Mouse (Mus musculus) bone marrow macrophage, adult 2 months (primary cell): ENCODE results near the gene Mkrn3. TPM values are rescaled to one million over a fixed set of nuclear protein-coding genes. Genes with fewer than 3 reads are reported as not detected.

Experiments
- H3K27ac ChIP-seq: 2 replicates; pipeline ENCODE4 v1.5.1; 2012; ENCODE audit warnings: low read depth, low read length; ENCODE audit not compliant: insufficient read depth
- H3K4me1 ChIP-seq: 2 replicates; pipeline ENCODE4 v1.6.1; 2012; ENCODE audit warnings: low read length; ENCODE audit not compliant: control insufficient read depth, insufficient read depth
- H3K4me3 ChIP-seq: 2 replicates; pipeline ENCODE4 v1.5.1; 2012; ENCODE audit warnings: mild to moderate bottlenecking, low read length, moderate library complexity; ENCODE audit not compliant: insufficient read depth
- CTCF ChIP-seq: IDR thresholded peaks from 2 replicates; pipeline ENCODE4 v1.5.1; 2012; ENCODE audit warnings: low read depth, mild to moderate bottlenecking, low read length, moderate library complexity
- POLR2A ChIP-seq: IDR thresholded peaks from 2 replicates; pipeline ENCODE4 v1.6.1; 2012; ENCODE audit warnings: mild to moderate bottlenecking, low read depth, low read length, borderline replicate concordance
- polyA plus RNA-seq: library from polyadenylated mRNA; stranded (reverse); fragments of >200 nt; gene quantifications from 2 replicates; pipeline ENCODE4 v1.2.4, GENCODE M21; 2012; ENCODE audit not compliant: missing spikeins, insufficient read depth, insufficient read length

Mkrn3 gene
- polyA plus RNA-seq, 1 experiment, result not detected

DNA sequence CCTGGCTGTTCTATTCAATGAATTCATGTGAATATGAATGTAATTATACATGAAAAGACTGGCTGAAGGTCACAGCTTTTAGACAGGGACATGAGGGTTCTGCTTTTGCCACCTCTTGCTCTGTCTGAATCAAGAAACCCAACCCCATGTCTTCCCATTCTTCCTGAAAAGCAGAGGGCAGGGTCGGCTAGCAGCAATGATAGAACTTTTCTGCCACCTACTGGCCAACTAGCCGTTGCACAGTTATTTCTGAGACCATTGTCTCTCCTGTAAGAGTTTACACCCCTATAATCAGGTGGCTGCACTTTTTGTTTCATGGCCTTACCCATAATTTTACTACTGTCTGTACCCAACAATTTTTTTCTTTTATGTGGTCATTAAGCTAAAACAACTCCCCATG, 37.5 kb downstream of the Mkrn3 start:
- Histone ChIP-seq H3K4me3 (no peak overlapping the region), H3K27ac (no peak overlapping the region), H3K4me1 (no peaks in the 10 kb centered on the region)
- TF ChIP-seq CTCF (peak; percentile 47), POLR2A (no peak)

DNA sequence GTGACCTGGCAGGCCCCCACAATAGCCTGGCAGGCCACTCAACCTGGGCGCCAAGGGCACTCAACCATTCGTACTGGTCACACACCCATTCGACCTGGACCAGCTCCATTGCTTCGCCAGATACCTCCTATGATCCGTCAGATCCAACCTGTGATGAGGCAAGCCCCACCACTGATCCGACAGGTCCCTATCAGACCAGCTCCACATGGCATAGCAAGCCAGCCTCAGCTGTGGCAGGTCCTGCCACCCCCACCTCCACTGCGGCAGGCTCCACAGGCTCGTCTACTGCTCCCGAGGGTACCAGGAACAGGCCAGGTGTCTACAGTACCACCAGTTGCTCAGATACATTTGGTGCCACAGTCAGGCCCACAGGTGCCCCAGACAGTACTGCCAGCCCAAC, 41.4 kb downstream of the Mkrn3 start:
- Histone ChIP-seq H3K4me3 (no peak overlapping the region), H3K4me1 (no peaks in the 10 kb centered on the region), H3K27ac (no peak overlapping the region)
- TF ChIP-seq POLR2A, result no peak
- TF ChIP-seq CTCF, result no peak

DNA sequence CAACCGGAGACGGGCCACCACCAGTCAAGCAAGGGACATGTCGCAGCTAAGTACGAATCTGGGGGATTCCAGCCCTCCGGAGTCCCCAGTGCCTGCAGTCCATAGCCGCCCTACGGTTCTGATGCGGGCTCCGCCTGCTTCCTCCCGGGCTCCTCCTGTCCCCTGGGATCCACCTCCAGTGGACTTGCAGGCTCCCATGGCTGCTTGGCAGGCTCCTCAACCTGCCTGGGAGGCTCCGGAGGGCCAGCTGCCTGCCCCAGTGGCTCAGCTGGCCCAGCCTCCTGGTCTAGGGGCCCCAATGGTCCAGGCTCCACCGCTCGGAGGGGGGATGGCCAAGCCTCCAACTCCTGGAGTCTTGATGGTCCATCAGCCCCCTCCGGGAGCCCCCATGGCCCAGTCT, 42.6 kb downstream of the Mkrn3 start:
- TF ChIP-seq CTCF, result no peak
- no peak for TF ChIP-seq POLR2A

DNA sequence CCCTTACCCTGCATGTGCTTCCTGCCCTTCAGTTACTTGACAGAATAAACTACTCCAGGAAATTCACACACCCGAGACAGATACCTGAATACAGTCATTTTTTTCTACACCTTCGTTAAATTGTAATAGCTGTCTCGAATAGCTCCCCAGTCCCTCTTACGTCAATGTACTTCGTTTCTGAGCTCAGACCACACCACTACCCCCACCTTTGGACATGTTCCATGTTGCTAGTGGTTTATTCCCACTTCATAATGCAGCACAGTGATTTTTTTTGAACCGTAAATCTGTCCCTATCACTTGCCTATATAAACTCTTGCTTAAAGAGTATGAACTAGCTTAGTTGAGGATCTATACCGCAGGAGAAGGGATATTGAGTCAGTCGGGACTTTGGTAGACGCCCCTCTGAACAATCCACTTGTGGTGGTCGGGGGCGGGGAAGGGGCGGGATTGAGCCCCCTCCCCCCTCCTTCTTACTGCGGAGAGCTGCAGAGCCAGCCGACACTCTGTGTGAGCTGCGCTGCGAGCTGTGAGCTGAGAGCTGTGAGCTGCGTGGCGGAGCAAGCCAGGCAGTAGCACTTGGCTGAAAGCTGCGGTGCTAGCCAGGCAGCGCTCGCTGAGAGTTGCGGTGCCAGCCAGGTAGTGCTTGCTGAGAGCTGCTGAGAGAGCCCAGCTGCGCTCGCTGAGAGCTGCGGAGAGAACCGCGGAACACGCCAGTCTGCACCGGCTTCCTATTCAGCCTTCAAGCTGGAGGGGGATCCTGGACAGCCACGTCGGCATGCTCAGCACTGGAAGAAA, 43.2 kb downstream of the Mkrn3 start, which contains the start of gene Magel2:
Gene Magel2 (plus strand): TSS at position 501 of the 795 bp plus-strand sequence.
- no peak within 1 kb of the TSS for H3K27ac ChIP-seq
- H3K4me3 ChIP-seq, result no peak within 1 kb of the TSS
- no peaks in the 10 kb centered on the region for H3K4me1 ChIP-seq
- TF ChIP-seq CTCF, result no peak
- TF ChIP-seq POLR2A, result no peak

More for the DNA sequence above, 42.6 kb downstream of the Mkrn3 start:
- Histone ChIP-seq H3K27ac (no peak overlapping the region), H3K4me3 (no peak overlapping the region), H3K4me1 (no peaks in the 10 kb centered on the region)

DNA sequence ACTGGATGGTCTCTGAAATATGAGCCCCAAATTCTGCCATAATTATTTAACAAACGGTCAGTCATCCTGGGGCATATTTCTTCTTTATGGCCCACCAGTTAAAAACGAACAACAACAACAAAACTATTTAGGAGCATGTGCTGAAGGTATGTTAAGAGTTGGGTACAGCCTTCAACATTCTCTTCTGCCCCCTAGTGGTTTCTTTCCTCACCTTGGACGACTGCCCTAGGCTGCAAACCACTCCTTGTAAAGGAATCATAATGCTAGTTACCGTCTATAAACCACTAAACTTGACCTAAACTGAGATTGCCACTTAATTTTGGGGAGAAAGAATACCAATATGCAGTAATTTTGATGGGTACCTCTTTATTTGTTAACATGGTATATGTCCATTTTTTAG, 44.3 kb downstream of the Mkrn3 start:
- Histone ChIP-seq H3K4me1 (no peaks in the 10 kb centered on the region), H3K27ac (no peak overlapping the region), H3K4me3 (no peak overlapping the region)
- TF ChIP-seq POLR2A (no peak), CTCF (no peak)

Other genes starting within 250 kb of the Mkrn3 start
- gene Ndn, start 73.6 kb downstream of the Mkrn3 start, polyA plus RNA-seq, result not detected in 2 replicates
- gene Magel2, start 43.1 kb downstream of the Mkrn3 start, polyA plus RNA-seq, result not detected in 2 replicates
- 0.32 TPM in 1 of 2 replicates, not detected in the other for gene Peg12, start 44.4 kb upstream of the Mkrn3 start, polyA plus RNA-seq